Mouse (Mus musculus) erythroblast, embryonic 14.5 days (primary cell): ENCODE data around the gene Eef1a1. TPM values are rescaled to one million over a fixed set of nuclear protein-coding genes. Genes with fewer than 3 reads are reported as not detected.

Experiments used
- H3K27me3 ChIP-seq: 2 replicates; pipeline ENCODE4 v1.6.1; 2012; ENCODE audit warnings: inconsistent platforms; ENCODE audit not compliant: control insufficient read depth
- H3K36me3 ChIP-seq: 2 replicates; pipeline ENCODE4 v1.6.1; 2012; ENCODE audit warnings: mild to moderate bottlenecking, inconsistent platforms; ENCODE audit not compliant: control insufficient read depth
- H3K4me1 ChIP-seq: 2 replicates; pipeline ENCODE4 v1.6.1; 2012; ENCODE audit warnings: inconsistent platforms; ENCODE audit not compliant: control insufficient read depth
- H3K4me3 ChIP-seq: replicated peaks from 2 replicates; pipeline ENCODE3; 2012; ENCODE audit warnings: moderate library complexity, mild to moderate bottlenecking, inconsistent platforms
- H3K9me3 ChIP-seq: 2 replicates; pipeline ENCODE4 v1.6.1; 2012; ENCODE audit warnings: low read length, inconsistent platforms, mixed read lengths; ENCODE audit not compliant: control insufficient read depth
- GATA1 ChIP-seq: IDR thresholded peaks from 2 replicates; pipeline ENCODE4 v1.6.1; 2012; ENCODE audit warnings: low read length, inconsistent platforms, mixed read lengths
- TAL1 ChIP-seq: IDR thresholded peaks from 3 replicates; pipeline ENCODE4 v1.6.1; 2012; ENCODE audit warnings: low read length, inconsistent platforms, mixed read lengths
- polyA plus RNA-seq: library from polyadenylated mRNA; stranded (reverse); fragments of >175 nt; gene quantifications from 2 replicates; pipeline ENCODE4 v1.2.3, GENCODE M21; 2012

The Eef1a1 gene
- polyA plus RNA-seq, 1 experiment = 54.8 TPM

GRCm38 (mm10) chr9:78429551-78429950 is 59.4 kb downstream of the Eef1a1 start:
- Histone ChIP-seq H3K4me1 (peaks cover 6% of the 10 kb centered on the region), H3K36me3 (no peaks in the 10 kb centered on the region), H3K9me3 (no peaks in the 10 kb centered on the region), H3K4me3 (no peak overlapping the region), H3K27me3 (no peaks in the 10 kb centered on the region; the same call in 1 of the 2 replicates)
- TF ChIP-seq TAL1 (no peak), GATA1 (no peak)

DNA sequence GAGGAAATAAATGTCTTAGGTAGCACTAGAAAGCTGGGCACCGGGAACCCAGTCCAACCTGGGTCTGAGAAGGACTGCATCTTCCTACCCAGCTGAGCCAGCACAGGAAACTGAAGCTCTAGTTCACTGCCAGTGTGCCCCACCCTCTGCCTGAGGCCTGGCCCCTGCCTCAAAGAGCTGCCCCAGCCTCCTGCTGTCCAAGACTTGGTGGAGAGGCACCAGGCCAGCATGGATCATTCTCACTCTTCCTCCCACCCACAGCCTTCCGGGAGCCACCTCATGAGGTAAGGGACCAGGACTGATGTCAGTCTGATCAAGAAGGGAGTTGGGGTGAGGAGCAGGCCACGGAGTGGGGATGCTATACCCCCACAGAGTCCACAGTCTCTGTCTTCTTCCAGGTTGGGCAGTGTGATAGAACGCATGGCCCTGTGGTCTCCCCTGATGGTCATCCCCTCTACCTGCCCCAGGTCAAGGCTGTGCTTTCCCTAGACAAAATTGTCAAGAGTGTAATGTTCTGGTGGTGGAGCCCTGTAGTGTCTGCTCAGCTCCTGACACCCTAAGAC is 60.0 kb downstream of the Eef1a1 start:
- no peaks in the 10 kb centered on the region for H3K36me3 ChIP-seq
- H3K4me3 ChIP-seq = no peak overlapping the region
- no peaks in the 10 kb centered on the region; the same call in 1 of the 2 replicates for H3K27me3 ChIP-seq
- TF ChIP-seq TAL1 = no peak
- no peak for TF ChIP-seq GATA1
- peaks cover 6% of the 10 kb centered on the region for H3K4me1 ChIP-seq
- H3K9me3 ChIP-seq = no peaks in the 10 kb centered on the region

Other genes starting within 250 kb of the Eef1a1 start
- gene Gm3776, start 232.0 kb downstream of the Eef1a1 start, polyA plus RNA-seq = not detected in 2 replicates
- gene Gm10639, start 199.2 kb downstream of the Eef1a1 start, polyA plus RNA-seq = not detected in 2 replicates
- not detected in 2 replicates for gene Omt2a, start 174.4 kb downstream of the Eef1a1 start, polyA plus RNA-seq
- not detected in 2 replicates for gene Omt2b, start 161.6 kb downstream of the Eef1a1 start, polyA plus RNA-seq
- not detected in 2 replicates for gene Gsta2, start 133.4 kb downstream of the Eef1a1 start, polyA plus RNA-seq
- not detected in 2 replicates for gene Dppa5a, start 121.0 kb downstream of the Eef1a1 start, polyA plus RNA-seq
- not detected in 2 replicates for gene Ooep, start 110.4 kb downstream of the Eef1a1 start, polyA plus RNA-seq
- gene Ddx43, start 93.4 kb downstream of the Eef1a1 start, polyA plus RNA-seq = not detected in 2 replicates
- gene Cgas, start 45.9 kb downstream of the Eef1a1 start, polyA plus RNA-seq = 0.05 TPM in 1 of 2 replicates, not detected in the other
- 0.94 and 1.1 TPM in 2 replicates for gene Mto1, start 40.9 kb downstream of the Eef1a1 start, polyA plus RNA-seq
- gene Gm17324, start 40.4 kb downstream of the Eef1a1 start, polyA plus RNA-seq = 0.15 and 0.23 TPM in 2 replicates
- 0.06 and 0.10 TPM in 2 replicates for gene Slc17a5, start 98.9 kb upstream of the Eef1a1 start, polyA plus RNA-seq
- not detected in 2 replicates for gene Cd109, start 126.4 kb upstream of the Eef1a1 start, polyA plus RNA-seq